Mouse (Mus musculus): ENCODE data around the gene Fam169b. TPM values are rescaled to one million over a fixed set of nuclear protein-coding genes. Genes with fewer than 3 reads are reported as not detected.

The Fam169b gene
- polyA plus RNA-seq, 1 experiment, result 0.86 TPM

- Histone ChIP-seq H3K36me3 (replicated peaks; ENCODE audit: low read length) (no peaks in the 10 kb centered on the region), H3K9me3 (no peaks in the 10 kb centered on the region), H3K4me3 (replicated peaks) (no peak overlapping the region), H3K4me1 (peaks cover 30% of the 10 kb centered on the region), H3K27me3 (replicated peaks) (peaks cover 27% of the 10 kb centered on the region)
- TF ChIP-seq GATA1 (IDR thresholded peaks at IDR 0.05; ENCODE audit: borderline replicate concordance, low read length) (no peak), FLI1 (IDR thresholded peaks at IDR 0.05; ENCODE audit: low read length) (no peak)
Observed at GRCm38 (mm10) chr7:68312395-68312794, 38.8 kb downstream of the Fam169b start.

DNA sequence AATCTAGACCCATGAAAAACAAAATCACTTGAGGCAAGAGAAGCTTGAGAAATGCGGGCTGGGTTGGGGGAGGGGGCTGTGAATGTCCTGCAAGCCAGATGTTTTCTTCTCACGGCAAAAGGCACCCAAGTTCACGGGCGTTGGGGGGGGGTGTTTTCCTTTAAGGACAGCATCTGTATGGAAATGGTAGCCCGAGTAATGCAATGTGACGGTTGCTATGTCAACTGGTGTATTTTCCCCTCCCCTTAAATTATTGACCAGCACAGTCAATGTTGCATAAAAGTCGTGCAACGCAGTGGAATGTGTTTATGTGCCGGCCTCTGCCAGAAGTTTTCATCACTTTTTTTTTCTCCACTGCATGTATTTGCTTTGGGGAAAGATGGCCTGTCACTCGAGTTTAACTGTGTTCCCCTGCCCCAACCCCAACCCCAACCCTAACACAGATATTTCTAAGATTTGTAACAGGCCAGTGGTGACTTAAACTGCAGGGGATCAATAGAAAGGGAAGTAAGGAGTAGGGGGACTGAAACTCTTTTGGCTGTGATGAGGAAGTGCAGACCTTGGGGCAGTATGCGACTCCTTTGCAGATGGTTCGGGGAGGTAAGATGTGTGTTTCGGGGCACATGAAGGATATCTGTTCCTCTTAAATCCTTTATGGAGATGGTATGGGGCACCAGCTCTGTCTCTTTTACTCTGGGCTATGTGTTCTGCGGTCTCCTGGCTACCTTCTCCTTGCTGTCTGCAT lies 39.6 kb downstream of the Fam169b start:
- Histone ChIP-seq H3K27me3 (replicated peaks) (peaks cover 33% of the 10 kb centered on the region), H3K4me1 (peaks cover 23% of the 10 kb centered on the region), H3K9me3 (no peaks in the 10 kb centered on the region), H3K4me3 (replicated peaks) (no peak overlapping the region), H3K36me3 (replicated peaks; ENCODE audit: low read length) (no peaks in the 10 kb centered on the region)
- TF ChIP-seq GATA1 (IDR thresholded peaks at IDR 0.05; ENCODE audit: borderline replicate concordance, low read length) (no peak), FLI1 (IDR thresholded peaks at IDR 0.05; ENCODE audit: low read length) (no peak)

GRCm38 (mm10) chr7:68314286-68314685 lies 40.6 kb downstream of the Fam169b start:
- Histone ChIP-seq H3K36me3 (replicated peaks; ENCODE audit: low read length) (no peaks in the 10 kb centered on the region), H3K27me3 (replicated peaks) (peaks cover 34% of the 10 kb centered on the region), H3K4me3 (replicated peaks) (no peak overlapping the region), H3K4me1 (peaks cover 17% of the 10 kb centered on the region), H3K9me3 (no peaks in the 10 kb centered on the region)
- TF ChIP-seq GATA1 (IDR thresholded peaks at IDR 0.05; ENCODE audit: borderline replicate concordance, low read length) (no peak), FLI1 (IDR thresholded peaks at IDR 0.05; ENCODE audit: low read length) (no peak)

GRCm38 (mm10) chr7:68315068-68315467 lies 41.4 kb downstream of the Fam169b start:
- no peak for TF ChIP-seq FLI1 (IDR thresholded peaks at IDR 0.05; ENCODE audit: low read length)
- no peak for TF ChIP-seq GATA1 (IDR thresholded peaks at IDR 0.05; ENCODE audit: borderline replicate concordance, low read length)
- no peak overlapping the region for H3K4me3 ChIP-seq (replicated peaks)
- H3K27me3 ChIP-seq (replicated peaks), result peaks cover 34% of the 10 kb centered on the region
- no peaks in the 10 kb centered on the region for H3K36me3 ChIP-seq (replicated peaks; ENCODE audit: low read length)
- peaks cover 14% of the 10 kb centered on the region for H3K4me1 ChIP-seq
- H3K9me3 ChIP-seq, result no peaks in the 10 kb centered on the region

GRCm38 (mm10) chr7:68318006-68318788 lies 44.6 kb downstream of the Fam169b start:
- TF ChIP-seq GATA1 (IDR thresholded peaks at IDR 0.05; ENCODE audit: borderline replicate concordance, low read length), result no peak
- H3K4me1 ChIP-seq, result peaks cover 7% of the 10 kb centered on the region; the same call in 1 of the 2 replicates
- H3K27me3 ChIP-seq (replicated peaks), result peaks cover 34% of the 10 kb centered on the region
- no peaks in the 10 kb centered on the region for H3K9me3 ChIP-seq
- H3K36me3 ChIP-seq (replicated peaks; ENCODE audit: low read length), result no peaks in the 10 kb centered on the region
- H3K4me3 ChIP-seq (replicated peaks), result no peak overlapping the region

GRCm38 (mm10) chr7:68318979-68319378 lies 45.3 kb downstream of the Fam169b start:
- Histone ChIP-seq H3K4me3 (replicated peaks) (no peak overlapping the region), H3K4me1 (peaks cover 7% of the 10 kb centered on the region; the same call in 1 of the 2 replicates), H3K36me3 (replicated peaks; ENCODE audit: low read length) (no peaks in the 10 kb centered on the region), H3K9me3 (no peaks in the 10 kb centered on the region), H3K27me3 (replicated peaks) (peaks cover 27% of the 10 kb centered on the region)
- TF ChIP-seq FLI1 (IDR thresholded peaks at IDR 0.05; ENCODE audit: low read length) (no peak), GATA1 (IDR thresholded peaks at IDR 0.05; ENCODE audit: borderline replicate concordance, low read length) (no peak)

GRCm38 (mm10) chr7:68320078-68320810 lies 46.6 kb downstream of the Fam169b start:
- H3K27me3 ChIP-seq (replicated peaks), result peaks cover 19% of the 10 kb centered on the region
- no peaks in the 10 kb centered on the region for H3K9me3 ChIP-seq
- H3K4me3 ChIP-seq (replicated peaks), result no peak overlapping the region
- H3K36me3 ChIP-seq (replicated peaks; ENCODE audit: low read length), result no peaks in the 10 kb centered on the region
- TF ChIP-seq GATA1 (IDR thresholded peaks at IDR 0.05; ENCODE audit: borderline replicate concordance, low read length) (no peak), FLI1 (IDR thresholded peaks at IDR 0.05; ENCODE audit: low read length) (no peak)
- H3K4me1 ChIP-seq, result peaks cover 15% of the 10 kb centered on the region

GRCm38 (mm10) chr7:68323051-68323450 lies 49.4 kb downstream of the Fam169b start:
- Histone ChIP-seq H3K9me3 (no peaks in the 10 kb centered on the region), H3K4me1 (peaks cover 15% of the 10 kb centered on the region), H3K27me3 (replicated peaks) (peaks cover 3% of the 10 kb centered on the region), H3K4me3 (replicated peaks) (no peak overlapping the region), H3K36me3 (replicated peaks; ENCODE audit: low read length) (no peaks in the 10 kb centered on the region)
- TF ChIP-seq GATA1 (IDR thresholded peaks at IDR 0.05; ENCODE audit: borderline replicate concordance, low read length), result no peak
- no peak for TF ChIP-seq FLI1 (IDR thresholded peaks at IDR 0.05; ENCODE audit: low read length)

DNA sequence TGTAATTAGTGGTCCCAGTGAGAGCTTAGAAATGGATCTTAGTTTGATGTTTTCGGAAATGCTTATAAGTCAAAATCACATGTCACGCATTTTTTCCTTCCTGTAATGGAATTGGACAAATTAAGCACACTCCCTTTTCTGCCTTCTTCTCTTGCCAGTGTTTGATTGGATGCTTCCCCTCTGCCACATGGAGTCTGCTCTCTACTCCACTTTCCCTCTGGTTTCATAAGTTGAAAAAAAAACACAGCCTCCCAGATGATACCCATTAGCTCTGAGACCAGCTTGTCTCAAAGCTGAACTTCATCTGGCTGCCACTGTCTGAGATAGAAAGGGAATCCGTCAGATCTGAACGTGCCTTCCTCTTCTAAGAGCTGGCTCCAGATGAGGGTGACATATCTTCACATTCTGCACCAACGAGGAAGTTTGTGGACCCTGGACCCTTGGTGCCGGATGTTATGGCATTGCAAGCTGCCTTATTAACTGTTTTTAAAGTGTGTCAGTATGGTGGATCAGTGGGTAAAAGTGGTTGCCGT lies 52.6 kb downstream of the Fam169b start:
- H3K4me1 ChIP-seq, result peaks cover 8% of the 10 kb centered on the region
- no peaks in the 10 kb centered on the region for H3K9me3 ChIP-seq
- no peak for TF ChIP-seq GATA1 (IDR thresholded peaks at IDR 0.05; ENCODE audit: borderline replicate concordance, low read length)
- TF ChIP-seq FLI1 (IDR thresholded peaks at IDR 0.05; ENCODE audit: low read length), result no peak
- no peak overlapping the region for H3K4me3 ChIP-seq (replicated peaks)
- no peaks in the 10 kb centered on the region for H3K27me3 ChIP-seq (replicated peaks)
- no peaks in the 10 kb centered on the region for H3K36me3 ChIP-seq (replicated peaks; ENCODE audit: low read length)

Measured in megakaryocyte, embryonic 14.5 days (primary cell).